Mouse (Mus musculus): Measurements from ENCODE around the gene Ylpm1.

- TF ChIP-seq CTCF (IDR thresholded peaks at IDR 0.05; ENCODE audit: insufficient read depth, low read depth, low read length) (no peak), POLR2A (IDR thresholded peaks at IDR 0.05; ENCODE audit: insufficient read depth, low read depth, low read length) (no peak)
Measured at GRCm38 (mm10) chr12:85112550-85113251, 116.6 kb downstream of the Ylpm1 start.
